Comparison of ENCODE assay signal across 24 mouse cellular contexts in genomic region chr11:108363991-108364390, GRCm38 (mm10). TPM values are rescaled to one million over a fixed set of nuclear protein-coding genes. Genes with fewer than 3 reads are reported as not detected.
DNase-seq lines count a peak whose midpoint lies in the region; ATAC-seq lines count a peak whose summit lies in the region.
"Had no signal": no experiment of that assay in that cellular context is flagged by ENCODE, and none has a peak within 500 bp of the region (broad histone marks: within the 10 kb centered on the region; RNA-seq: fewer than 3 reads in every experiment).

No protein-coding gene starts in this region.

- H3K4me3 ChIP-seq in lung, embryonic 15.5 days, result no peak overlapping the region
- no peak overlapping the region for H3K4me3 ChIP-seq in midbrain, embryonic 11.5 days (ENCODE audit: low read depth, low read length)
- H3K4me3 ChIP-seq: embryonic facial prominence, embryonic 13.5 days; gastrocnemius, adult 2 months; megakaryocyte, embryonic 14.5 days; midbrain, embryonic 15.5 days had no signal

- DNase-seq in kidney, postnatal 10 days, result peak; percentile 44
- no peak for DNase-seq in kidney, postnatal 25 days
- DNase-seq in NIH3T3 (ENCODE audit: low read depth), result peak; percentile 34
- peak; percentile 69 for DNase-seq in lung, postnatal 36 days
- DNase-seq in midbrain, embryonic 11.5 days (ENCODE audit: low spot score, missing footprints), result no peak
- DNase-seq in cerebellum, adult 11 months, result no peak
- DNase-seq: adrenal gland, postnatal 10 days; cerebellum, adult 8-10 months; cerebellum, postnatal 36 days; embryo, embryonic 11 days; gastrocnemius, adult 2 months; kidney, adult 8-10 months; right cerebral cortex, adult 18-20 months; right cerebral cortex, postnatal 4 days had no signal

- no peaks in the 10 kb centered on the region for H3K27me3 ChIP-seq in lung, embryonic 15.5 days
- H3K27me3 ChIP-seq in midbrain, embryonic 11.5 days (ENCODE audit: control insufficient read depth, insufficient read depth, low read length), result no peaks in the 10 kb centered on the region
- H3K27me3 ChIP-seq: embryonic facial prominence, embryonic 13.5 days; midbrain, embryonic 15.5 days had no signal

- no peak overlapping the region for H3K9ac ChIP-seq in lung, embryonic 15.5 days
- no peak overlapping the region for H3K9ac ChIP-seq in midbrain, embryonic 11.5 days (ENCODE audit: low read length)
- H3K9ac ChIP-seq: embryonic facial prominence, embryonic 13.5 days; midbrain, embryonic 15.5 days had no signal

- no peak overlapping the region for H3K27ac ChIP-seq in lung, embryonic 15.5 days
- no peak overlapping the region for H3K27ac ChIP-seq in midbrain, embryonic 11.5 days (ENCODE audit: low read depth, low read length)
- H3K27ac ChIP-seq: embryonic facial prominence, embryonic 13.5 days; midbrain, embryonic 15.5 days had no signal

- H3K4me1 ChIP-seq in lung, embryonic 15.5 days, result peaks cover 20% of the 10 kb centered on the region
- no peaks in the 10 kb centered on the region for H3K4me1 ChIP-seq in midbrain, embryonic 11.5 days (ENCODE audit: control insufficient read depth, insufficient read depth, low read length)
- H3K4me1 ChIP-seq: midbrain, embryonic 15.5 days had no signal

- ATAC-seq in lung, embryonic 15.5 days (ENCODE audit: borderline replicate concordance, extremely low read depth, low FRiP score, low TSS enrichment), result peak; percentile 90
- no peak for ATAC-seq in midbrain, embryonic 11.5 days (ENCODE audit: low FRiP score)
- ATAC-seq: activated CD4-positive, CD25-positive, alpha-beta regulatory T cell, adult 4 months; forebrain, embryonic 14.5 days; hindbrain, embryonic 16.5 days; midbrain, embryonic 15.5 days had no signal

- H3K4me2 ChIP-seq in lung, embryonic 15.5 days, result no peak overlapping the region
- H3K4me2 ChIP-seq in midbrain, embryonic 11.5 days, result no peak overlapping the region
- H3K4me2 ChIP-seq: embryonic facial prominence, embryonic 13.5 days; heart, embryonic 11.5 days; midbrain, embryonic 15.5 days had no signal

- WGBS in lung, embryonic 15.5 days, result 26% methylated on average over 4 of the region's 4 CpGs
- WGBS in midbrain, embryonic 11.5 days, result 86% methylated on average over 4 of the region's 4 CpGs

- no peaks in the 10 kb centered on the region for H3K9me3 ChIP-seq in lung, embryonic 15.5 days
- no peaks in the 10 kb centered on the region for H3K9me3 ChIP-seq in midbrain, embryonic 11.5 days (ENCODE audit: control insufficient read depth, low read length)
- H3K9me3 ChIP-seq: embryonic facial prominence, embryonic 13.5 days; midbrain, embryonic 15.5 days had no signal

- no peaks in the 10 kb centered on the region for H3K36me3 ChIP-seq in lung, embryonic 15.5 days
- H3K36me3 ChIP-seq in midbrain, embryonic 11.5 days (ENCODE audit: control insufficient read depth, insufficient read depth, low read length), result no peaks in the 10 kb centered on the region
- H3K36me3 ChIP-seq: embryonic facial prominence, embryonic 13.5 days; midbrain, embryonic 15.5 days had no signal

RNA-seq across cellular contexts. Expression of gene Prkca, which starts 20.3 kb away (rescaled TPM):
- polyA plus RNA-seq in lung, embryonic 15.5 days (2015; fragmentation: Nextera tagmentation; extraction: Ambion mirVana), result 9.7 and 11.3 TPM in 2 replicates
- 3.3 and 4.5 TPM in 2 replicates for polyA plus RNA-seq in midbrain, embryonic 11.5 days (2014; fragmentation: Nextera tagmentation; extraction: Ambion mirVana)

RNA-seq across cellular contexts. Expression of gene Apoh, which starts 20.8 kb away (rescaled TPM):
- polyA plus RNA-seq in lung, embryonic 15.5 days (2015; fragmentation: Nextera tagmentation; extraction: Ambion mirVana), result 0.45 and 3.7 TPM in 2 replicates
- not detected in 2 replicates for polyA plus RNA-seq in midbrain, embryonic 11.5 days (2014; fragmentation: Nextera tagmentation; extraction: Ambion mirVana)
- polyA plus RNA-seq: activated CD4-positive, CD25-positive, alpha-beta regulatory T cell, adult 4 months; forebrain, embryonic 14.5 days; limb, embryonic 11.5 days; neural tube, embryonic 14.5 days had no signal

Comparison
In these comparisons a context has a peak if more than half of its experiments do, and no peak if none do; other contexts are left out.
1. DNase-seq: peak in kidney, postnatal 10 days (single experiment), NIH3T3 (single experiment) and lung, postnatal 36 days (single experiment); none in kidney, postnatal 25 days (0 of 2), midbrain, embryonic 11.5 days (single experiment) and cerebellum, adult 11 months (single experiment).